Mouse (Mus musculus): Measurements from ENCODE around the gene Med27. TPM values are rescaled to one million over a fixed set of nuclear protein-coding genes. Genes with fewer than 3 reads are reported as not detected.

Med27 gene
- 10 to 100 TPM; 39.5 to 41.5 TPM for total RNA-seq (2021)
- long read RNA-seq, transcript Med27-201 (8 exons, 1,254 nt) = major isoform, 32 of 36 reads
- long read RNA-seq, partial matches to known transcripts = 3 of 36 reads
- long read RNA-seq, other reads (novel, unspliced or antisense) = 1 of 36 reads

DNA sequence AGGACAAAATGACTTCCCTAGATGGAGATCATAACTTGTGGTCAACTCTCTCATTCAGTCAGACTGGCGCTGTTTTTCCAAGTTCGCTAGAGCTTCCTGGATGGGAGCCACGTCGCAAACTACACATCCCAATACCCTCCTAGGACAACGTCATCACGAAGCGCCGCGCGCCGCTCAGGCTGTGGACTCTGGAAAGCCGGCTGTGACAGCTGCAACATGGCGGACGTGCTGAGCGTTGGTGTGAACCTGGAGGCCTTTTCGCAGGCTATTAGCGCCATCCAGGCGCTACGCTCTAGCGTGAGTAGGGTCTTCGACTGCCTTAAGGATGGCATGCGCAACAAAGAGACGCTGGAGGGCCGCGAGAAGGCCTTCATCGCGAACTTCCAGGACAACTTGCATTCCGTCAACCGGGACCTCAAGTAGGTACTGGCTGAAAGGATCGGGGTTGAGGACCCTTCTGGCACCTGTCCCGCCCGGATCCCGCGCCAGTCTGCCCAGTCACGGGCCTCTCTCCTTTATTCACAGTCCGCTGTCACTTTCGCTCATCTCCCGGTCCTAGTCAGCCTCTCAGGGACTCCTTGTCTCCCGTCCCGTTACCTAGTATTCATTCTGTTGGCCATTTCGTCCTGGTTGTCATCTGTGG is at the start of gene Med27:
Gene Med27, plus strand, starts transcription at position 191 of the 643 bp plus-strand sequence.
- DNase-seq (ENCODE audit: low spot score in 2 of 2) = peak; percentile 96 to 97

GRCm38 (mm10) chr2:29309966-29310365 is 36.7 kb upstream of the Med27 start:
- DNase-seq (ENCODE audit: low spot score in 2 of 2) = peak in 1 of 2 experiments; percentile 19

- no peak for DNase-seq (ENCODE audit: low spot score in 2 of 2)
Observed at GRCm38 (mm10) chr2:29312058-29312457, 34.6 kb upstream of the Med27 start.

DNA sequence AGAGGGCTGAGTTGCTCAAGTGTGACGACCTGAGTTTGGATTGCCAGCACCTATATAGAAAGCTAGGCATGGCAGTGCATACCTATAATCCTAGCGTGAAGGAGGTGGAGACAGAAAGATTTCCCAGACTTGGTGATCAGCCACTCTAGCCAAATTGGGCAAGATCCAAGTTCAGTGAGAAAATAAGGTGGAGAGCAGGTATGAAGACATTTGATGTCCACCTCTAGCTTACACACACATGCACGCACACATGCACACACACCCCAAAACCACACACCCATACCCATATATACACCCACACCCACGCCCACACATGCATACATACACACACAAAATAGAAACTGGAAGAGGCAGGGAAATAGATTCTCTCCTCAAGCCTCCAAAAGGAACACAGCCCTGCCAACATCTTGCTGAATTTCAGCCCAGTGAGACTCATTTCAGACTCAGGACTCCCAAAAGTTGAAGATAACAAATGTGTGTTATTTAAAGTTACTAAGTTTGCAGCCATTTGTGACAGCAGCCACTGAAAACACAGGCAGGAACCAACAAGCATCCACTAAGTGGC is 28.6 kb upstream of the Med27 start:
- DNase-seq (ENCODE audit: low spot score in 2 of 2) = no peak

DNA sequence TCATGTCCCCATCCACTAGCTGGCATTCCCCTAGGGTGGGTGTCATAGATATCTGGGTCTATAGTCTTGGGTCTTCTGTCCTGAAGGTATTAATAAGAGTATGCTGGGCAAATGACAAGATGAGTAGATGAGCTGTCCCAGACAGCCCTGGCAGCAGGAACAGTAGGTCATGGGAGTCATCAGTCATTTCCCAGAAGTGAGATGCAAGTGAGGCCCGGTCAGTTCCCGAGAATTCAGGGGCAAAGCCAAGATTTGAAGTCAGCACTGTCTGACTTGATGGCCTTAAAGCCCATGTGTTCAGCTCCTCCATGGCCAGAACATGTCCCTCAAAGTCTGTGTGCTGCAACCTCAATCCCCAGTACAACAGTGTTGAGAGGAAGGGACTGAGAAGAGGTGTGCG is 28.0 kb upstream of the Med27 start:
- DNase-seq (ENCODE audit: low spot score in 2 of 2) = no peak

DNA sequence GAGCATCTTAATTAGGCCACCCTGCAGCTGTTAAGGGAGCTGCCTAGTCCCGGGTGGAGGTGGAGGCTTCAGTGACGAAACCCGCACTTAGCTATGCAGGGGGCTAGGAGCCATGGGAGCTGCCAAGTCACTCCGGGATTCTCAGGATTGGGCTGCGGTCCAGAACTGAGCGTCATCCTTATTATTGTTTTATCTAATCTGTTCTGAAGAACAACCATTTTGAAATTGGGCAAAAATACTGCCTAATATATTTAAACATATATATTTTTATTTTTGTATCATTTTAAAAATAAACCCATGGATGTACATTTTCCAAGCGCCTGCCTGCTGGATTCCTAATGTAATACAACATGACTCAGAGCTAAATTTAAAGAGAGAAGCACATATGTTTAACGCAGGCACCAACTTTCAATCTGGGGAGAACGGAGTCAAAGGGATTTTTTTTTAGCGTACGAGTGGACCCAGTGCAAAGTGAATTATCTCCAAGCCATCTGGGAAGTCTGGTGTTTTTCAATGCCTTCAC is 26.3 kb upstream of the Med27 start:
- DNase-seq (ENCODE audit: low spot score in 2 of 2) = peak; percentile 47 to 57

DNA sequence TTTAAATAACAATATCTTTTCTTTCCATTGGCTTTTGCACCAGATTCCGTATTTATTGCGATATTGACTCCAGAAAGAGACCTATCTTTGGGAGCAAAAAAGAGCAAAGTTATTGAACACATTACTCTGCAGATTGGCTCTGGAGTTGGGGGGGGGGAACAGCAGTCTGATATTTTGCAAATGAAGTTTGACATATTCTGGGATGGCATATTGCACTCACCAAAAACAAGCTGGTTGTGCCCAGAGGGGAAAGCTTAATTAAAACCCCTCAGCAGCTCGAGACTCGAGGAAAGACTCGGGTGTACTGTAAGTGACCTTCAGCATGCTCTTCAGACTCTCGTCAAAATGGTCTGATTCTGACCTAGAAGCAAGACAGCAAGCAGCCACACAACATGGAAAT is 25.8 kb upstream of the Med27 start:
- DNase-seq (ENCODE audit: low spot score in 2 of 2) = peak; percentile 13 to 19

- no peak for DNase-seq (ENCODE audit: low spot score in 2 of 2)
Observed at GRCm38 (mm10) chr2:29324456-29324855, 22.2 kb upstream of the Med27 start.

GRCm38 (mm10) chr2:29330471-29330870 is 16.1 kb upstream of the Med27 start:
- DNase-seq (ENCODE audit: low spot score in 2 of 2) = no peak

DNA sequence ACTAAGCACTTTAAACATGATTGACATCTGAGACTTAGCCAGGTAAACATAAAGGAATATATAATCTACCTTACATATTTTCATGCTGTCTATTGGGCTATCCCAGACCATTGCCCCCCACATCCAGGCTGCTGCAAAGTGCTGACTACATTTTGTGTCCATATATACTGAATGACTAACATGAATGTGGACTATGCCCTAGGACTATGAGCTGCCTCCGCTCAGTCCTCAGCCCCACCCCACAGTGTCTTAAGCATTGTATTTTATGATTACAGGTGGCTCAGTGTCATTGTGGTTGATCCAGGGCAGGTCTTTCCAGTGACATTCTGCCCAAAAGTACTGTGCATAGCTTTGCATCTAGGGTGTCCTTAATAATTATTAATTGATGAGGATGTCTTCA is 8.2 kb upstream of the Med27 start:
- no peak for DNase-seq (ENCODE audit: low spot score in 2 of 2)

DNA sequence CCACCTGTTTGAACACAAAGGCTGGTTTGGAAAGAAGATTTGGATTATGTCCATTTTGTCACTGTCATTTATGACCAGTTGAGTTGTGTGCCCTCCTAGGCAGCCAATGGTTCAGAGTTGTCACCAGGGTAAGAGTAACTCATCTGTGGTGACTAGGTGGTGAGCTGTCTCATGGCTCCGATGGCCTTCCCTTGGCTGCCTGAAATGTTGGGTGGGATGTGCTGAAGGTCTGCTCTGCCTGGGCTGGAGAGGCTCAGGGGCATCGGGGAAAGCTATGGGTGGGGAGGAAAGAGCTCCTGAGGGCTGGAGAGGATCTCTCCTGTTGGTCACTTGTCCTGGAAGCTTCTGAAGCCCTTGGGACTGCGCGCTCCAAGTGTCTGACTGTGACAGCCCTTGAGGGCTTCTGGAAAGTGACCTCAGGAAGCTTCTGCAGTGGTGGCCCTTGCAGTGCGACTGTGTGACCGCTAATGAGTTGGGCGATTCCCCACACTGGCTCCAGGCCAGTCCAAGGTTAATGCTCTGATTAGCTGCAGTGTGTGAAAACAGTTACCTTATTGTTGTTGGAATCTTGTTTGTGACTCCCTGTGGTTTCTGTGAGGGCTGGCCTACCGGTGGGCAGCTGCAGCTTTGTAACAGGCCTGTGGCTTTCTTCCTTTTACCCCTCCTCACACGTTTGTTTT is 12.2 kb downstream of the Med27 start:
- peak in 1 of 2 experiments; percentile 26 for DNase-seq (ENCODE audit: low spot score in 2 of 2)

- no peak for DNase-seq (ENCODE audit: low spot score in 2 of 2)
Observed at GRCm38 (mm10) chr2:29360956-29361355, 14.3 kb downstream of the Med27 start.

- no peak for DNase-seq (ENCODE audit: low spot score in 2 of 2)
Observed at GRCm38 (mm10) chr2:29365000-29365695, 18.5 kb downstream of the Med27 start.

DNA sequence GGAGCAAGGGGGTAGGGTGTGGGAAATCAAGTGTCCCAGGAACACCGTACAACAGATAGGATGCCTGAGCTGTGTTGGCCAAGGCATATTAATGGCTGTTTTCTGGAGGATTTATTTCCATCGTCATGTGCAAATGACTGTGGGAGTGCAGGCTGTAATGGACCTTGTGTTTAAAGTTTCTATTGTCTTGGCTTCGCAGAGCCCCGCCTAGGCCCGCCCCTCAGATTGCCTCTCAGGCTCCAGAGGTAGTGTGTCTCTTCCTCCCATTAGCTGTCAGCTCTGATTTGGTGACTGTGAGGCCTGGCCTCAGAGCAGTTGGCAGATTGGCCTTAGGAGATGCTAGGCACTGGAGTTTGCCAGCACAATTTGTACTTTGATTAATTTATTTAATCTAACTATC is 22.1 kb downstream of the Med27 start:
- DNase-seq (ENCODE audit: low spot score in 2 of 2) = no peak

DNA sequence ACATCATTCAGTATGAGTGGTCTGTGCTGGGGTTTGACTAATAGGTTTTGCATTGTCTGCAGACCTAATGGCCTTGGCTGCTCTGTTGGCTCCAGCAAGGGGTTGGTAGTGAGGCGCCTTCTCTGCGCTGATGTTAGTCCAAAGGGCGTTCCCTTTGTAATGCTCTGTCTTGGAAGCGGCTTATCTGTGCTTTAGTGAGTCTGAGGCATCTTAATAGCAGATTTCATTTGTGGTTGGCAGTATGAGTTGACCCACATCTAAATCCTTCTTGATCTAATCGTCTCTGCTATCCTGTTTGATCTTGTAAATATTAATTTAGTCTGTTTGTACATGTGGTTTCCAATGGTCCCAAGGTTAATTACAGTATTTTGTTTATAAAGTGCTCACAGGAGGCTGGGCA is 25.6 kb downstream of the Med27 start:
- no peak for DNase-seq (ENCODE audit: low spot score in 2 of 2)

GRCm38 (mm10) chr2:29381683-29382082 is 35.1 kb downstream of the Med27 start:
- DNase-seq (ENCODE audit: low spot score in 2 of 2) = no peak

- no peak for DNase-seq (ENCODE audit: low spot score in 2 of 2)
Observed at GRCm38 (mm10) chr2:29382583-29382982, 36.0 kb downstream of the Med27 start.

DNA sequence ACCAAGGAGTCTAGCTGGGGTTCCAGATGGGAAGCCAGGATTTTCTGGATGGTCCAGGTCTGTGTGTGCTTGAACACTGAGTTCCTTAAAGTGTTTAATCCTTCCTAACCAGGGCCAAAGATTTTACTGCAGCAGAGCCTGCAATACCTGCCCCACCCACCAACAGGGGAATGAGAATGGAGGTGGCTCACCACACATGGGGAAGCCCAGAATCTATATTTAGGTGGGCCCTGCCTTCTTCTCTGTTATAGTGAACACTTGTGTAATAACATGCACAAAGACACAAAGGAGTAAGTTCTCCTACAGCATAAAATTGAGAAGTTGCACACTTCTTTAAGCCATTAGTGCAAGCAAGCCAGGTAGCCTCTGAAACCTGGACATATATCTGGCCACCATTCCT is 36.5 kb downstream of the Med27 start:
- DNase-seq (ENCODE audit: low spot score in 2 of 2) = no peak

DNA sequence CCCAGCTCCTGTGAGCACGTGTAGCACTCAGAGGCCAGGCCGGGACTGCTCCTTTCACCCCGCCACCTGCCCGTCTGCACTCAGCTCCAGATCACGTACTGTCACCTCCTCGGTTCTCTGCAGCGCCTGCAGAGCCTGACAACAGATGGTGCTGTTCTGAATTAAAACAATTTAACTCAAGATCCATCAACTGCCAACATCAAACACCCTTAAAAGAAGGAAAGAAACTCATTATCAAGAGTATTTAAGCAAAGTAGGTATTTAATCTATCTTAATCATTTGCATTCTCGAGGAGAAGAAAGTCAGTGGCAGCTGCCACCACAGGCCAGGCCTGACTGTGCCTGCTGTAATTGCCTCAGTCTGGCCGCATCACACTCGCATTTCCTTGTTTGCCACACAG is 38.8 kb downstream of the Med27 start:
- no peak for DNase-seq (ENCODE audit: low spot score in 2 of 2)

DNA sequence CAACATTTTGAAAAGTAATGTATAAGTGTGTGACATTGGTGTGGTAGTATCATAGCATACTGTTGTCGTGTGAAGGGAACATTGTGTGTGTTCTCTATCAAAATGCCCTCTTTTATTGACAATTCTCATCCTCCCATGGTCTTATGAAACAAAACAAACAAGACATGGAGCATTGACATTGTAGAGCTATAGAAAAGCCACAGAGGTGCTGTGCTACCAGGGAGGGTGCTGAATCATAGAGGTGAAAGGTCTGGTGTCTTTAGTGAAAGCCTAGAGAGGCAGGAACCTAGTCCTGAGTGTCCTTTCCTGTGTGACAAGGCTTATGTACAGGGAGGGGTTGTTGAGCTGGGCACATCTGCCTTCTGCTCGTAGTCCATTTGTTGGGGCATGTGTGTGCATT is 40.6 kb downstream of the Med27 start:
- DNase-seq (ENCODE audit: low spot score in 2 of 2) = no peak

DNA sequence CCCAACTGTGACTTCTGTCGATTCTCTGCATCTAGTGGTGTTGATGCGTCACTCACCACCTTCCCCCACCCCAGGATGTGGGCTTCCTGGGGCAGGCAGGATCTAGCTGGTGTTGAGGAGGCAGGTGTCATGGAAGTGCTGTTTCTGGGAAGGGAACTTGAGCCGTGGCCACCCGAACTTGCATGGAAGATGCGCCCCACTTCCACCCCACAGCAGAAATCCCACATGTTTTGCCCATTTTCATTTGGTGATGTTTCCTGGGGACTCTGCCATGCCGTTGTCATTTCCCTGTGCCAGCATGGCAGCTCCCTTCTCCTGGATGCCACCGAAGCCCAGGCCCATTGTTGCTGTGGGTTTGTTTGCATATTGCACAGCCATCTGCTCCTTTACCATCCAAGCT is 42.3 kb downstream of the Med27 start:
- no peak for DNase-seq (ENCODE audit: low spot score in 2 of 2)

- DNase-seq (ENCODE audit: low spot score in 2 of 2) = no peak
Observed at GRCm38 (mm10) chr2:29391086-29391485, 44.5 kb downstream of the Med27 start.

All from layer of hippocampus, postnatal 10 days (tissue).